Mouse (Mus musculus): ENCODE results near the gene Stpg2. TPM values are rescaled to one million over a fixed set of nuclear protein-coding genes. Genes with fewer than 3 reads are reported as not detected.
A peak's percentile ranks its signal among the peaks of the same experiment; 100 is the strongest.
"Not testable (repeated sequence)": the region's sequence is repeated elsewhere in the genome, so short reads cannot be mapped to it uniquely, and the experiment has no call there.

The Stpg2 gene
- polyA plus RNA-seq, 1 experiment from 2014 or later: not detected

DNA sequence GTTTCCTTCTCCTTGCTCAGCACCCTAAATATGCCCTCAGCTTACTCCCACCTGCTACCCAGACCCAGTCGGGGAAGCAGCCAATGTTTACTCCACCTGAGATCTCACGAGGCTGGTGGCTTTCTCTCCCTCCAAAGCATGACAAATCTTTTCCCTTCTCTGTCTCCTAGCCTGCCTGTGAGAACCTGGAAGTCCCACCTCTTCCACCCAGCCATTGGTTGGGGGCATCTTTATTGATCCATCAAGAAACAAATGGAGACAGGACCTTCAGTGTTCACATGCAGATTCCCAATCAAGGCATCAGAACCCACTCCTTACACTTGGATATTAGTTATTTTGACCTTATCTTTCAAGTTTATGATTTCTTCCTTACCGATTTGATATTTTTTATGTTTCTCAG lies 7.1 kb upstream of the Stpg2 start:
- Histone ChIP-seq H3K4me2 (ENCODE audit: low read depth, severe bottlenecking) (no peak overlapping the region), H3K4me1 (ENCODE audit: control insufficient read depth, insufficient read depth, low read length) (no peaks in the 10 kb centered on the region), H3K9ac (ENCODE audit: low read length) (no peak overlapping the region), H3K27me3 (ENCODE audit: control insufficient read depth, insufficient read depth, low read length) (no peaks in the 10 kb centered on the region; the same call in 1 of the 2 replicates), H3K36me3 (ENCODE audit: control insufficient read depth, insufficient read depth, low read length) (no peaks in the 10 kb centered on the region), H3K27ac (replicated peaks; ENCODE audit: low read depth, low read length) (no peak overlapping the region), H3K4me3 (ENCODE audit: low read depth, low read length) (no peak overlapping the region), H3K9me3 (ENCODE audit: control insufficient read depth, low read length) (no peaks in the 10 kb centered on the region)
- no peak for ATAC-seq (ENCODE audit: insufficient number of reproducible peaks, low FRiP score, low TSS enrichment, low read depth)
- DNase-seq (ENCODE audit: low spot score): no peak
- WGBS: 70% methylated on average over 3 of the region's 3 CpGs

DNA sequence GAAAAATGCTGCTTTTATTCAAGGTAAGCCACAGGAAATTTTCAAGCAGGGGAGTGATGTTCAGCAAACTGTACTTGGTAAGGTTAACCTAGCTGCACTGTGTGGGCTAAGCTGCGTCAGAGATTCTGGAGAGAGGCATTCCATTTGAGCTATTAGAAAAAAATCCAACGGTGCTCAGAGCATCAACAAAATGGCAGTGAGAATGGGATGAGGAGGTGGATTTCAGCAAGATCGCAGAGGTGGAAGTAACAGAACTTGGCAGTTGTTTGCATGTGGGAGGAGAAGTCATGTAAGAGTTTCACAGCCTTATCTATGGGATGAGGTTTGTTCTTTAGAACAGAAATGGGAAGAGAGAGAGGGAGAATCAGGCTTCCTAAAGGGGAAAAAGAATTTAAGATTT lies 5.2 kb upstream of the Stpg2 start:
- Histone ChIP-seq H3K4me3 (ENCODE audit: low read depth, low read length) (no peak overlapping the region), H3K4me1 (ENCODE audit: control insufficient read depth, insufficient read depth, low read length) (no peaks in the 10 kb centered on the region), H3K36me3 (ENCODE audit: control insufficient read depth, insufficient read depth, low read length) (no peaks in the 10 kb centered on the region), H3K27ac (replicated peaks; ENCODE audit: low read depth, low read length) (no peak overlapping the region), H3K9me3 (ENCODE audit: control insufficient read depth, low read length) (no peaks in the 10 kb centered on the region), H3K9ac (ENCODE audit: low read length) (no peak overlapping the region), H3K27me3 (ENCODE audit: control insufficient read depth, insufficient read depth, low read length) (no peaks in the 10 kb centered on the region; the same call in 1 of the 2 replicates), H3K4me2 (ENCODE audit: low read depth, severe bottlenecking) (no peak overlapping the region)
- no peak for ATAC-seq (ENCODE audit: insufficient number of reproducible peaks, low FRiP score, low TSS enrichment, low read depth)
- 75% methylated on average over 3 of the region's 3 CpGs for WGBS
- no peak for DNase-seq (ENCODE audit: low spot score)

DNA sequence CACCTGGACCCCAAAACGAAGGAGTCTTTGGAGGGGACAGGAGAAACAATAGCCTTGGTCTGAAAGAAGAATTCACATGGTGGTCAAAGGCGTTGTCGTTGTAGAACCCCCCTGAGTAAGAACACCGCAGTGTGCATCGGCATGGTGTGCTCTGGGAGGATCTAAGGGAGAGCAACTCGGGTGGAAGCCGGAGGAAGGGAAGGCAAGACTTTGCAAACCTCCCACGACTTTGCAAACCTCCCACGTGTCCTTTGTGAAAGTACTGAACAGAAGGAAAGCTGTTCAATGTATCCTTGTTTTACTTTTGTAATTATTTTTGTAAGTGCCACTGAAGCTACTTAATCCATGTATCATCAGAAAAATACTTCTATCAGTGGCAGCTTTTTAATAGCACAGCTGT lies 11.5 kb downstream of the Stpg2 start:
- DNase-seq (ENCODE audit: low spot score): no peak
- 77% methylated on average over 9 of the region's 9 CpGs for WGBS
- ATAC-seq (ENCODE audit: insufficient number of reproducible peaks, low FRiP score, low TSS enrichment, low read depth): no peak
- Histone ChIP-seq H3K9me3 (ENCODE audit: control insufficient read depth, low read length) (no peaks in the 10 kb centered on the region), H3K27me3 (ENCODE audit: control insufficient read depth, insufficient read depth, low read length) (no peaks in the 10 kb centered on the region), H3K4me2 (ENCODE audit: low read depth, severe bottlenecking) (no peak overlapping the region), H3K4me1 (ENCODE audit: control insufficient read depth, insufficient read depth, low read length) (no peaks in the 10 kb centered on the region), H3K27ac (replicated peaks; ENCODE audit: low read depth, low read length) (no peak overlapping the region), H3K9ac (ENCODE audit: low read length) (no peak overlapping the region), H3K36me3 (ENCODE audit: control insufficient read depth, insufficient read depth, low read length) (no peaks in the 10 kb centered on the region), H3K4me3 (ENCODE audit: low read depth, low read length) (no peak overlapping the region)

DNA sequence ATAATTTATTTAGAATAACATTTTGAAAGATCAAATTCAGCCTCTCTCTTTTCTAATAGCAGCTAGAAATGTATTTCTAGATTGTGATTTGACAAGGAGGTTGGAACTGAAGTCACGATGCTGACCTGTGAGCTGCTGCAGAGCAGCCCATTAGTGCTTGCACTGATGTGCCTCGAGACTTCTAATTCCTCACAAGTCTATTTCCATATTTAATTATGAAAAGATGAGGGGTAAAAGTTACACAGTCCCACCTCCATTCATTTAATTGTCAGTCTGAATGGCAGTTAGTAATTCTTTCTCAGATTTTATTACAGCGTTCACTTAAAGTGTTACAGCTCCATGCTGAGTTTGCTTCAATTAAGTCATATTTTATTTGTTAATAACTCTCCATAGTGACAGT lies 19.6 kb downstream of the Stpg2 start:
- H3K4me1 ChIP-seq (ENCODE audit: control insufficient read depth, insufficient read depth, low read length): no peaks in the 10 kb centered on the region
- H3K9ac ChIP-seq (ENCODE audit: low read length): no peak overlapping the region
- WGBS: 68% methylated on average over 3 of the region's 3 CpGs
- no peaks in the 10 kb centered on the region for H3K9me3 ChIP-seq (ENCODE audit: control insufficient read depth, low read length)
- no peak overlapping the region for H3K4me2 ChIP-seq (ENCODE audit: low read depth, severe bottlenecking)
- no peak for ATAC-seq (ENCODE audit: insufficient number of reproducible peaks, low FRiP score, low TSS enrichment, low read depth)
- no peak overlapping the region for H3K4me3 ChIP-seq (ENCODE audit: low read depth, low read length)
- H3K36me3 ChIP-seq (ENCODE audit: control insufficient read depth, insufficient read depth, low read length): no peaks in the 10 kb centered on the region
- H3K27me3 ChIP-seq (ENCODE audit: control insufficient read depth, insufficient read depth, low read length): no peaks in the 10 kb centered on the region
- DNase-seq (ENCODE audit: low spot score): no peak
- H3K27ac ChIP-seq (replicated peaks; ENCODE audit: low read depth, low read length): no peak overlapping the region

DNA sequence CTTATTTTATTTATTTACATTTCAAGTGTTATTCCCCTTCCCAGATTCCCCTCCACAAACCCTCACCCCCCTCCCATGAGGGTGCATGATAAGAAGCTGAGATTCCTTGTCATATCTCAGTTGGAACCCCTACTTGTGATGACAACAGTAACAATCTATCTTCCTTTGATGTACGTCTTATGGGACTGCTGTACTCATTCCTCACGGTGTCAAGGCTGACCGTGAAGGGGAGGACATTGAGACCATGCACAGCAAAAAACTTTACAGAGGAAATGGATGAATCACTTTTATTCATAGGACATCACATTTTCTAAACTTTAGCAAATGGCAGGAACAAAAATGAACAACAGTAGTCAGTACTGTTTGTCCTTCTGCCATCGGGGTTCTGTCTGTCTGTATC lies 21.3 kb downstream of the Stpg2 start:
- Histone ChIP-seq H3K36me3 (ENCODE audit: control insufficient read depth, insufficient read depth, low read length) (no peaks in the 10 kb centered on the region), H3K4me2 (ENCODE audit: low read depth, severe bottlenecking) (no peak overlapping the region), H3K4me3 (ENCODE audit: low read depth, low read length) (no peak overlapping the region), H3K27me3 (ENCODE audit: control insufficient read depth, insufficient read depth, low read length) (no peaks in the 10 kb centered on the region), H3K4me1 (ENCODE audit: control insufficient read depth, insufficient read depth, low read length) (no peaks in the 10 kb centered on the region), H3K27ac (replicated peaks; ENCODE audit: low read depth, low read length) (no peak overlapping the region), H3K9ac (ENCODE audit: low read length) (no peak overlapping the region), H3K9me3 (ENCODE audit: control insufficient read depth, low read length) (no peaks in the 10 kb centered on the region)
- DNase-seq (ENCODE audit: low spot score) (no peak), ATAC-seq (ENCODE audit: insufficient number of reproducible peaks, low FRiP score, low TSS enrichment, low read depth) (no peak)
- 73% methylated on average over 4 of the region's 4 CpGs for WGBS

DNA sequence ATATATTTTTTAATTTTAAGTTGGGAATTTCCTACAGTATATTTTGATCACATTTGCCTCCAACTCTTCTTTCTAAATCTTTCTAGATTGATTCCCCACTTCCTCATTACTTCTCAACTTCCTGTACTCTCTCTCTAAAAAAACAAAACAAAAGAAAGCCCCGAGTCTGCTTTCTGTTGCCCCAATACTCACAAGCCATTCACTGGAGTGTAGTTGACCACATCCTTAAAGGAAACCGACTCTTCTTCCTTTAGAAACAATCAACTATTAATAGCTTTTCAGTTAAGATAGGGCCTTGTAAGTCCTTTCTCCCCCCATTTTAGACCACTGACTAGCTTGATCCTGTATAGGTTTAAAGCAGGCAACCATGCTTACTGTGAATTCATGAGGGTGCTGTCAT lies 39.7 kb downstream of the Stpg2 start:
- DNase-seq (ENCODE audit: low spot score) (no peak), ATAC-seq (ENCODE audit: insufficient number of reproducible peaks, low FRiP score, low TSS enrichment, low read depth) (no peak)
- H3K9me3 ChIP-seq (ENCODE audit: control insufficient read depth, low read length): no peaks in the 10 kb centered on the region
- no peak overlapping the region for H3K27ac ChIP-seq (replicated peaks; ENCODE audit: low read depth, low read length)
- no peak overlapping the region for H3K4me3 ChIP-seq (ENCODE audit: low read depth, low read length)
- no peaks in the 10 kb centered on the region for H3K27me3 ChIP-seq (ENCODE audit: control insufficient read depth, insufficient read depth, low read length)
- H3K36me3 ChIP-seq (ENCODE audit: control insufficient read depth, insufficient read depth, low read length): no peaks in the 10 kb centered on the region
- H3K4me2 ChIP-seq (ENCODE audit: low read depth, severe bottlenecking): no peak overlapping the region
- no peaks in the 10 kb centered on the region for H3K4me1 ChIP-seq (ENCODE audit: control insufficient read depth, insufficient read depth, low read length)
- 79% methylated on average over 2 of the region's 2 CpGs for WGBS
- H3K9ac ChIP-seq (ENCODE audit: low read length): no peak overlapping the region

DNA sequence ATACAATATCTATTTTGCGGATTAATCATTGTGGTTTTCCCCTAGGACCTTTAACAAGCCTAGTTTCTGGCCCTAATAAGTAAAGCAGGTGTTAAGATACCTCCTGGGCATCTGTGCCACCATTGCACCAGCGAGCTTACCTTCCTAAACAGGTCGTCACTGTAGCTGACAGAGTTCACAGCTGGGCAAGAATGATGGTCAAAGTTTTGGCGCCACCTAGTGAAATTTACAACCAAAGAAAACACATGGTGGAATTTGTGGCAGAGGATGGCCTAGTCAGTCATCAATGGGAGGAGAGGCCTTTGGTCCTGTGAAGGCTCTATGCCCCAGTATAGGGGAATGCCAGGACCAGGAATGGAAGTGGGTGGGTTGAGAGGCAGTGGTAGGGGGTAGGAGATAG lies 41.0 kb downstream of the Stpg2 start:
- H3K4me3 ChIP-seq (ENCODE audit: low read depth, low read length): no peak overlapping the region
- no peaks in the 10 kb centered on the region for H3K9me3 ChIP-seq (ENCODE audit: control insufficient read depth, low read length)
- DNase-seq (ENCODE audit: low spot score): peak; percentile 34
- no peak overlapping the region for H3K4me2 ChIP-seq (ENCODE audit: low read depth, severe bottlenecking)
- H3K27me3 ChIP-seq (ENCODE audit: control insufficient read depth, insufficient read depth, low read length): no peaks in the 10 kb centered on the region
- 49% methylated on average over 4 of the region's 4 CpGs for WGBS
- no peak overlapping the region for H3K9ac ChIP-seq (ENCODE audit: low read length)
- no peak overlapping the region for H3K27ac ChIP-seq (replicated peaks; ENCODE audit: low read depth, low read length)
- H3K36me3 ChIP-seq (ENCODE audit: control insufficient read depth, insufficient read depth, low read length): no peaks in the 10 kb centered on the region
- no peak for ATAC-seq (ENCODE audit: insufficient number of reproducible peaks, low FRiP score, low TSS enrichment, low read depth)
- no peaks in the 10 kb centered on the region for H3K4me1 ChIP-seq (ENCODE audit: control insufficient read depth, insufficient read depth, low read length)

DNA sequence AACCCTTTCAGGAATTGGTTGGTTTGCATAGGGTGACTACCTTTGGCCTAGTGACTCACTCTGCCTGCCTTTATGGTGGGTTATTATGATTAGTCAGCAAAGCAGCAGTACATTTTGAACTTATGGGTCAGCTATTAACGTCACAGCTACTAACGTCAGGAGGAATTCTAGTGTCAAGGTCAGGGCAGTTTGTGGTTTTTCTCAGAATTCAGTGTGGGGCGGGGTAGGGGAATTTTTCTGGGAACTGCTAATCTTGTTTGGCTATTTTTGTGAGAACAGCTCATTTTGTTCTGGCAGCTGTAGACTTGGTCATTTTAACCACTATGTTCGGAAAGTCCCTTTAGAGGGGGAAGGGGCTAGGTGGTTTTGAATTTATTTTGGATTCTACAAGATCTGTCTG lies 56.9 kb downstream of the Stpg2 start:
- not testable (repeated sequence) for H3K9ac ChIP-seq (ENCODE audit: low read length); H3K27me3 ChIP-seq (ENCODE audit: control insufficient read depth, insufficient read depth, low read length); H3K4me2 ChIP-seq (ENCODE audit: low read depth, severe bottlenecking); H3K4me1 ChIP-seq (ENCODE audit: control insufficient read depth, insufficient read depth, low read length); H3K9me3 ChIP-seq (ENCODE audit: control insufficient read depth, low read length); H3K4me3 ChIP-seq (ENCODE audit: low read depth, low read length); H3K36me3 ChIP-seq (ENCODE audit: control insufficient read depth, insufficient read depth, low read length); DNase-seq (ENCODE audit: low spot score); H3K27ac ChIP-seq (replicated peaks; ENCODE audit: low read depth, low read length); ATAC-seq (ENCODE audit: insufficient number of reproducible peaks, low FRiP score, low TSS enrichment, low read depth)
- WGBS: 86% methylated on average over 4 of the region's 4 CpGs

DNA sequence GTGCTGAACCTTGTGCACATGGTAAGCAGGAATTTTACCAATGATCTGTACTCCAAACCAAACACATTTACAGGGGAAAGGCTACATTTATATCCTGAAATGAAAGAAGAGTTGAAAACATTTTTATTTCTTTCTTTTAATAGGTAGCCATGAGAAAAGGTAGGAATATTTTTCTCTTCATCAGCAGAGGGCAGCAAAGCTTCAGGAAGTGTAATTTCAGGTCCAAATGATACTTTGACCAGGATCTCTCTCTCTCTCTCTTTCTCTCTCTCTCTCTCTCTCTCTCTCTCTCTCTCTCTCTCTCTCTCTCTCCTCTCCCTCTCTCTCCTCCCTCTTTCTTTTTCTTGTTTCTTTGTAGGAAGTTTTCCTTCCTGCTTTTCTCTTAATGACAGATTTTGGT lies 92.4 kb downstream of the Stpg2 start:
- ATAC-seq (ENCODE audit: insufficient number of reproducible peaks, low FRiP score, low TSS enrichment, low read depth) (no peak), DNase-seq (ENCODE audit: low spot score) (no peak)
- Histone ChIP-seq H3K4me3 (ENCODE audit: low read depth, low read length) (no peak overlapping the region), H3K36me3 (ENCODE audit: control insufficient read depth, insufficient read depth, low read length) (no peaks in the 10 kb centered on the region), H3K9ac (ENCODE audit: low read length) (no peak overlapping the region), H3K27me3 (ENCODE audit: control insufficient read depth, insufficient read depth, low read length) (no peaks in the 10 kb centered on the region), H3K27ac (replicated peaks; ENCODE audit: low read depth, low read length) (no peak overlapping the region), H3K4me1 (ENCODE audit: control insufficient read depth, insufficient read depth, low read length) (no peaks in the 10 kb centered on the region), H3K4me2 (ENCODE audit: low read depth, severe bottlenecking) (no peak overlapping the region), H3K9me3 (ENCODE audit: control insufficient read depth, low read length) (no peaks in the 10 kb centered on the region)
